Mouse (Mus musculus) layer of hippocampus, adult 2 months (tissue): ENCODE measurements around the gene Prph. TPM values are rescaled to one million over a fixed set of nuclear protein-coding genes. Genes with fewer than 3 reads are reported as not detected.
A peak's percentile ranks its signal among the peaks of the same experiment; 100 is the strongest.

Experiments
- DNase-seq, 2 experiments: peaks; one replicate each; pipeline ENCODE4 v3.0.0; 2022; ENCODE audit warnings: low spot score in 2 of 2
- H3K27ac ChIP-seq: fragments of 200-600 bp; 2 replicates; pipeline ENCODE4 v1.8.1; 2022
- H3K4me3 ChIP-seq: fragments of 200-600 bp; 2 replicates; pipeline ENCODE4 v1.8.1; 2022; ENCODE audit warnings: mild to moderate bottlenecking
- CTCF ChIP-seq: fragments of 200-600 bp; conservative IDR thresholded peaks from 2 replicates; pipeline ENCODE4 v1.8.1; 2022; ENCODE audit warnings: antibody characterized with exemption, mild to moderate bottlenecking, moderate library complexity
- total RNA-seq, 2 experiments: library from RNA; stranded (reverse); gene quantifications; 2 replicates each; pipeline ENCODE4 v1.2.3; 2021

Prph gene
- total RNA-seq, 2 experiments from 2014 or later: 0.67 to 0.83 TPM

- no peak for TF ChIP-seq CTCF
- no peak overlapping the region for H3K27ac ChIP-seq
- DNase-seq: no peak
- no peak overlapping the region for H3K4me3 ChIP-seq
Observed at GRCm38 (mm10) chr15:99027116-99027515, 27.9 kb upstream of the Prph start.

GRCm38 (mm10) chr15:99028874-99029458 lies 26.0 kb upstream of the Prph start:
- no peak overlapping the region; the same call in 1 of the 2 replicates for H3K4me3 ChIP-seq
- no peak for DNase-seq
- H3K27ac ChIP-seq: no peak overlapping the region
- TF ChIP-seq CTCF: no peak

GRCm38 (mm10) chr15:99029619-99030584 lies 25.1 kb upstream of the Prph start, which contains the start of gene Tuba1c:
Gene Tuba1c (plus strand): TSS chr15:99029891.
- DNase-seq: peak in 1 of 2 experiments; percentile 4
- Histone ChIP-seq H3K4me3 (peak within 1 kb of the TSS; percentile 45), H3K27ac (no peak within 1 kb of the TSS)
- TF ChIP-seq CTCF: no peak

GRCm38 (mm10) chr15:99030585-99031387 lies 24.2 kb upstream of the Prph start:
- TF ChIP-seq CTCF: no peak
- Histone ChIP-seq H3K27ac (no peak overlapping the region), H3K4me3 (peak overlapping the region; percentile 45)
- DNase-seq: no peak

GRCm38 (mm10) chr15:99031388-99031675 lies 23.6 kb upstream of the Prph start:
- no peak for TF ChIP-seq CTCF
- no peak for DNase-seq
- H3K4me3 ChIP-seq: no peak overlapping the region
- no peak overlapping the region for H3K27ac ChIP-seq

GRCm38 (mm10) chr15:99032041-99032725 lies 22.8 kb upstream of the Prph start:
- no peak overlapping the region for H3K4me3 ChIP-seq
- DNase-seq: no peak
- H3K27ac ChIP-seq: no peak overlapping the region
- no peak for TF ChIP-seq CTCF

GRCm38 (mm10) chr15:99032726-99033250 lies 22.2 kb upstream of the Prph start:
- Histone ChIP-seq H3K27ac (no peak overlapping the region), H3K4me3 (no peak overlapping the region)
- no peak for TF ChIP-seq CTCF
- no peak for DNase-seq

GRCm38 (mm10) chr15:99033498-99034270 lies 21.3 kb upstream of the Prph start:
- no peak overlapping the region for H3K4me3 ChIP-seq
- no peak for DNase-seq
- H3K27ac ChIP-seq: no peak overlapping the region
- TF ChIP-seq CTCF: no peak

- TF ChIP-seq CTCF: no peak
- Histone ChIP-seq H3K4me3 (no peak overlapping the region), H3K27ac (peak overlapping the region; percentile 39; the same call in 1 of the 2 replicates)
- DNase-seq: peak; percentile 29 to 40
Observed at GRCm38 (mm10) chr15:99035431-99035830, 19.5 kb upstream of the Prph start.

- TF ChIP-seq CTCF: no peak
- H3K4me3 ChIP-seq: no peak overlapping the region
- DNase-seq: no peak
Observed at GRCm38 (mm10) chr15:99036249-99036905, 18.6 kb upstream of the Prph start.

GRCm38 (mm10) chr15:99038025-99038424 lies 16.9 kb upstream of the Prph start:
- Histone ChIP-seq H3K4me3 (no peak overlapping the region), H3K27ac (no peak overlapping the region)
- no peak for TF ChIP-seq CTCF
- no peak for DNase-seq

More at GRCm38 (mm10) chr15:99036249-99036905, 18.6 kb upstream of the Prph start:
- 0 out of 2 replicates have a peak overlapping the region, but pooled peaks have one; percentile 39 for H3K27ac ChIP-seq
